Mouse (Mus musculus) spleen, adult 10 weeks (tissue): ENCODE data around the gene Mlycd. TPM values are rescaled to one million over a fixed set of nuclear protein-coding genes. Genes with fewer than 3 reads are reported as not detected.

ENCODE experiments used
- polyA plus RNA-seq: library from polyadenylated mRNA; stranded (reverse); fragments of 350-450 nt; fragmentation: Illumina TruSeq; extraction: RNeasy Lipid Tissue Mini Kit (QIAGEN cat#74804); gene quantifications from one replicate; pipeline ENCODE4 v1.2.3, GENCODE M21; 2015; ENCODE audit warnings: low replicate concordance; ENCODE audit not compliant: insufficient read depth

The Mlycd gene
- polyA plus RNA-seq = 6.8 TPM

DNA sequence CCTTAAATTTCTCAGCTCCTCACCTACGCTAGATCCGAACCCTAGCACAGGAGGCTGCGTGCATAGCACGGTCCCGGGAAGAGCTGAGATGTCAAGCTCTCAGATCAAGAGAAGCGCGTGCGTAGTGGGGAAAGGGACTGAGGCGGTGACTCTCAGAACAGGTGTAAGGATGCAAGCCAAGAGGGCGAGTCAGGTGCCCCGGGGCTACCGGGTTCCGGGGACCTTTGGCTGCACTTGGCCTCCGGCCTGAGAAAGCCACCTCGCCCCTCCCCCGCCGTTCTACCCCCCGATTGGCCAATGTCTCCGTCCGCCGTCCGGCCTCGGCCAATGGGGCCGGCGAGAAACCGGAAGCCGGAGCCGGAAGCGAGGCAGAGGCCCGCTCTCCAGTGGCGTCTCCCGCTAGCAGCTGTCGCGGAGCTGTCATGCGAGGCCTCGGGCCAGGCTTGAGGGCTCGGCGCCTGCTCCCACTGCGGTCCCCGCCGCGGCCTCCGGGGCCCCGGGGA, at the start of gene Mlycd:
Mlycd (plus strand) TSS at position 355 of the 503 bp plus-strand sequence.

DNA sequence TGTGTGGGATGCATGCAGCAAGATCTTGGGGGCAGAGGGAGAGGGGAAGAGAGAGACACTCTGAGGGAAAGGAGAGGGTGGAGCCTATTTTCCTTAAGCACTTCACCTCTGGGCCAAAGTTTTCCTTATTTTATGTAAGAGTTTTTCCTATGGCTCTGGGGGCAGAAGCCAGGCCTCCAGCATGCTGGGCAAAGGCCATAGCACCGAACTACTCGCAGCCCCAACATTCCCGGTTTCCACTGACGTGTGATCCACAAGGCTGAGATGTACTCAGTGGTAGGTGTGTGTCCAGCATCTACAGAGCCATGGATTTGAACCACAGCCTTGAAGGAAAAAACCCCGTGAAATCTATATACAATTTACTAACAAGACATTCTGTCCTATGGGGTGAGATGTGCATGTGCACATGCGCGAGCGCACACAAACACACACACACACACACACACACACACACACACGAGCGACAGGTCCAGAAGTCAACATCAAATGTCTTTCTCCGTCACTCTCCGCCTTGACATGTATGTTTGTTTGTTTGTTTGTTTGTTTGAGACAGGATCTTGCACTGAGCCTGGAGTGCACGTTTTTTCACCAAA, 39.0 kb downstream of the Mlycd start, which contains the start of gene Osgin1:
Osgin1 (plus strand) TSS at position 543 of the 593 bp plus-strand sequence.

DNA sequence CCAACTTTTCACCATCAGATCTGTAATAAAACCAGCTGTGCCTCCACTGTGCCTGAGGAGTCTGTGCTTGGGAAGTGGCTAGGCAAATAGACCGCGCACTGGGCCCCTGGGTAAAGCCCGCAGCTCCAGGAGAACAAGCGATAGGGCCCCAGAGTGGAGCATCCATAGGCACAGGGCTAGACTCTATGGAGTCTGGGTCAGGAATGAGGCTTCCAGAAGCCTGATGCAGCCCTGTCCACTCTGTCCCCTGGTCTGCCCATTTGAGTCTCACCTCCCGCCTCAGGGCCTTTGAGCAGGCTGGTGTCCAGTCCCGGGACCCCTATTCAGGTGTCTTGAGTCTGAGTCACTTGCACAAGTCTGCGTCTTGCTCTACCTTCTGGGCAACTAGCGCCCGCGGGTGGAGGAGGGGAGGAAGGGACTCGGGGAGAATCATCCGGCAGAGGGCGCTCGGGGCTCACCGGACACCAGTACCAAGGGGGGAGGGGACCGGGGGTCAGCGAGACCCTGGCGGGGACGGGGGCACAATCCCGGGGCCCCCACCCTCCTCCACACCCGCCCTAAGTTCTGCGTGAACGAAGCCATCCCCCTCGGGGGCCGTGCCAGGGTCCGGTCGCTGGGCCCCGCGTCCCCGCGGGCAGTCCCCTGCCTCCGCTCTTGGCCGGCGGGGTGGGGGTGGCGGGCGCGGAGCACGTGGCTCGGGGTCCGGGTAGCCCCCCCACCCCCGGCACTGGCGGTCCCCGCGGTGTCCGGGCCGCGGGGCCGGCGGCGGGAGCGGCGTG, 51.7 kb downstream of the Mlycd start, which contains the start of gene Necab2:
Necab2 (plus strand) TSS at position 509 of the 779 bp plus-strand sequence.

Other genes starting within 250 kb of the Mlycd start
- 126 TPM for gene Hsbp1, start 50.4 kb upstream of the Mlycd start, polyA plus RNA-seq
- gene Osgin1, start 39.2 kb downstream of the Mlycd start, polyA plus RNA-seq = 1.3 TPM
- 0.26 TPM for gene Necab2, start 51.8 kb downstream of the Mlycd start, polyA plus RNA-seq
- gene Slc38a8, start 106.8 kb downstream of the Mlycd start, polyA plus RNA-seq = 0.17 TPM
- 65.4 TPM for gene Mbtps1, start 163.9 kb downstream of the Mlycd start, polyA plus RNA-seq
- gene Hsdl1, start 180.3 kb downstream of the Mlycd start, polyA plus RNA-seq = 31.2 TPM
- gene Dnaaf1, start 180.4 kb downstream of the Mlycd start, polyA plus RNA-seq = not detected
- gene Taf1c, start 210.3 kb downstream of the Mlycd start, polyA plus RNA-seq = 2.6 TPM
- gene Adad2, start 217.9 kb downstream of the Mlycd start, polyA plus RNA-seq = not detected
- 0.07 TPM for gene Kcng4, start 240.8 kb downstream of the Mlycd start, polyA plus RNA-seq